Mouse (Mus musculus): ENCODE data around the gene Zfr2. TPM values are rescaled to one million over a fixed set of nuclear protein-coding genes. Genes with fewer than 3 reads are reported as not detected.

Gene Zfr2
- total RNA-seq, 1 experiment from 2014 or later, result 0.65 TPM

- no peak for ATAC-seq (replicated peaks in 1 of 2; ENCODE audit: insufficient read depth in 1 of 2, low FRiP score in 2 of 2, low TSS enrichment in 1 of 2, low read depth in 1 of 2, poor library complexity in 2 of 2, severe bottlenecking in 2 of 2)
Observed at GRCm38 (mm10) chr10:81234206-81234605, 1.3 kb downstream of the Zfr2 start.

GRCm38 (mm10) chr10:81236471-81237268 lies 3.7 kb downstream of the Zfr2 start:
- no peak for ATAC-seq (replicated peaks in 1 of 2; ENCODE audit: insufficient read depth in 1 of 2, low FRiP score in 2 of 2, low TSS enrichment in 1 of 2, low read depth in 1 of 2, poor library complexity in 2 of 2, severe bottlenecking in 2 of 2)

DNA sequence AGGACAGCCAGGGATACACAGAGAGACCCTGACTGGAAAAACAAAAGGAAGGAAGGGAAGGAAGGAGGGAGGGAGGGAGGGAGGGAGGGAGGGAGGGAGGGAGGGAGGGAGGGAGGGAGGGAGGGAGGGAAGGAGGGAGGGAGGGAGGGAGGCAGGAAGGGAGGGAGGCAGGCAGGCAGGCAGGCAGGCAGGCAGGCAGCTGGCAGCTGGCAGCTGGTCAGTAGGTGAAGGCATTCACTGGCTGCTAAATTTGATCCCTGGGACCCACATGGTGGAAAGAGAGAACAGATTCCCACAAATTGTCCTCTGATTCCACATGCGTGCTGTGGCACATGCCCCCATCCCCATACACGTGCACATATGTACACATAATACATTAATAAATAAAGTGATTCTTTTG lies 5.7 kb downstream of the Zfr2 start:
- ATAC-seq (replicated peaks in 1 of 2; ENCODE audit: insufficient read depth in 1 of 2, low FRiP score in 2 of 2, low TSS enrichment in 1 of 2, low read depth in 1 of 2, poor library complexity in 2 of 2, severe bottlenecking in 2 of 2), result no peak

- no peak; a peak in 1 of 4 replicates for ATAC-seq (replicated peaks in 1 of 2; ENCODE audit: insufficient read depth in 1 of 2, low FRiP score in 2 of 2, low TSS enrichment in 1 of 2, low read depth in 1 of 2, poor library complexity in 2 of 2, severe bottlenecking in 2 of 2)
Observed at GRCm38 (mm10) chr10:81240876-81241275, 7.9 kb downstream of the Zfr2 start.

DNA sequence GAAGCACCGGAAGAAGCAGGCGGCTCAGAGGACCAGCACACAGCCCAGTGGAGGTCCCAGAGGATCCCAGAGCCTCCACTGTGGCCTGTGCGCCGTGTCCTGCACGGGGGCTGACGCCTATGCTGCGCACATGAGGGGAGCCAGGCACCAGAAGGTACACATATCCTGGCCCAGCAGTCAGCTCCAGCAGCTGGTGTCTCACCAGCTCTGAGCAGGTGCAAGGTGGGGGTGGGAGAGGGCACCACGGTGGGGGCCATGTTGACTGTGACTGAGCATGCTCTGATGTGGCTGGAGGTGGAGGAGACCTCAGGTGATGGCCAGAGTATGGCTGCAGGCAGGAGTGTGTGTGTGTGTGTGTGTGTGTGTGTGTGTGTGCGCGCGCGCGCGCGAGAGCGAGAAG lies 9.1 kb downstream of the Zfr2 start:
- no peak for ATAC-seq (replicated peaks in 1 of 2; ENCODE audit: insufficient read depth in 1 of 2, low FRiP score in 2 of 2, low TSS enrichment in 1 of 2, low read depth in 1 of 2, poor library complexity in 2 of 2, severe bottlenecking in 2 of 2)

- no peak for ATAC-seq (replicated peaks in 1 of 2; ENCODE audit: insufficient read depth in 1 of 2, low FRiP score in 2 of 2, low TSS enrichment in 1 of 2, low read depth in 1 of 2, poor library complexity in 2 of 2, severe bottlenecking in 2 of 2)
Observed at GRCm38 (mm10) chr10:81244146-81244545, 11.2 kb downstream of the Zfr2 start.

GRCm38 (mm10) chr10:81244595-81244994 lies 11.6 kb downstream of the Zfr2 start:
- peak; percentile 86 to 95 for ATAC-seq (replicated peaks in 1 of 2; ENCODE audit: insufficient read depth in 1 of 2, low FRiP score in 2 of 2, low TSS enrichment in 1 of 2, low read depth in 1 of 2, poor library complexity in 2 of 2, severe bottlenecking in 2 of 2)

- ATAC-seq (replicated peaks in 1 of 2; ENCODE audit: insufficient read depth in 1 of 2, low FRiP score in 2 of 2, low TSS enrichment in 1 of 2, low read depth in 1 of 2, poor library complexity in 2 of 2, severe bottlenecking in 2 of 2), result no peak
Observed at GRCm38 (mm10) chr10:81245166-81245565, 12.2 kb downstream of the Zfr2 start.

DNA sequence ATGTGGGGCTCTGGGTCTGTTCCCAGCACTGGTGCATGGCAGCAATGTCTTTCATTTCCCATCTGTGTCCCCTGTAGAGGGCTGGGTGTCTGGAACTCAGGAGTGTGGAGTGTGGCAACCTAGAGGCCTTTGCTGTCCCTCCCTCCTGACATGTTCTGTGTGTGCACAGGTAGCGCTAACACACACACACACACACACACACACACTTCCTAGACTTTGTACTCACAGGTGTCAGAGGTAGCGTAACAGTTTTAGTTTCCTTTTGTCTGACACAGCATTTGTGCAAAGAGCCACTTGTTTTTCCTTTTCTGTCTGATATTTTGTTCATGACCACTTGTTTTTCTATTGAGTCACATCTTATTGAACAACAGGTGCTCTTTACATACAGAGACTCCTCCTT lies 14.8 kb downstream of the Zfr2 start:
- no peak for ATAC-seq (replicated peaks in 1 of 2; ENCODE audit: insufficient read depth in 1 of 2, low FRiP score in 2 of 2, low TSS enrichment in 1 of 2, low read depth in 1 of 2, poor library complexity in 2 of 2, severe bottlenecking in 2 of 2)

DNA sequence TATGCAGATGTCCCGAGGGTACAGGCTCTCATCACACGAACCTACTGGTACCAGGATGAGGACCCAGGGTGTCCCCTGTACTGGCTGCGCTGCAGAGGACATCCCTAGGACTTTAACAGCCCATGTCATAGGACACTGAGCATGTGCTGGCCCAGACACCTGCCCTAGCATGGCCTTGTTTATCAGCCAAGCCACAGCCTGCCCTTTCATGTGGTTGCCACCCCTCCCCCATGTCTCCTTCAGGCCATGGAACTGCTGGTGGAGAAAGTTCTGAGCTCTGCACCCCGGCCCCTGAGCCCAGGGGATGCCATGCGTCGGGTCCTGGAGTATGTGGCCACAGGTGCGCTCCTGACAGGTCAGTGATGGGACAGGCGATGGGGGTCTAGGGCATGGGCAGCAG lies 16.5 kb downstream of the Zfr2 start:
- ATAC-seq (replicated peaks in 1 of 2; ENCODE audit: insufficient read depth in 1 of 2, low FRiP score in 2 of 2, low TSS enrichment in 1 of 2, low read depth in 1 of 2, poor library complexity in 2 of 2, severe bottlenecking in 2 of 2), result no peak

GRCm38 (mm10) chr10:81252424-81253419 lies 19.8 kb downstream of the Zfr2 start, which contains the start of gene Matk:
TSS of gene Matk (plus strand) at chr10:81252935.
- peak in 1 of 2 experiments; percentile 44; a peak in 2 of 4 replicates for ATAC-seq (replicated peaks in 1 of 2; ENCODE audit: insufficient read depth in 1 of 2, low FRiP score in 2 of 2, low TSS enrichment in 1 of 2, low read depth in 1 of 2, poor library complexity in 2 of 2, severe bottlenecking in 2 of 2)

DNA sequence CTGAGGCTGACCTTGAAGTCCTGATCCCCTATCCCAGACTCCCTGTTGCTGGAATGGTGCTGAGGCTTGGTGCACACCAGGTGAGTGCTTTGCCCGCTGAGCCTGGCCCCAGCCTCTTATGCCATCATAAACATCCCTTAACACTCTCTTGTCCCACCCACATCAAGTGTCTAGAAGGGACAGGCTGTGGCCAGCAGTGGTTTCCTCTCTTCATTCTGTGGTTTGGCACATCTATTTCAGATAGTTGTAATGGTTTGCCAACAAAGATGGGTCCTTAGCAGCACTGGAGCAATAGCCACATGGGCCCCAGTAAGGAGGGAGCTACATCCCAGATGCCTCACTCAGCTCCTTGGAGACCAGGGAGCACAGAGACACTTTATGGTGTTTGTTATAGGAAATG lies 21.9 kb downstream of the Zfr2 start:
- peak in 1 of 2 experiments; percentile 24; a peak in 1 of 4 replicates for ATAC-seq (replicated peaks in 1 of 2; ENCODE audit: insufficient read depth in 1 of 2, low FRiP score in 2 of 2, low TSS enrichment in 1 of 2, low read depth in 1 of 2, poor library complexity in 2 of 2, severe bottlenecking in 2 of 2)

GRCm38 (mm10) chr10:81257158-81258039 lies 24.4 kb downstream of the Zfr2 start:
- ATAC-seq (replicated peaks in 1 of 2; ENCODE audit: insufficient read depth in 1 of 2, low FRiP score in 2 of 2, low TSS enrichment in 1 of 2, low read depth in 1 of 2, poor library complexity in 2 of 2, severe bottlenecking in 2 of 2), result peak; percentile 53 to 60

- ATAC-seq (replicated peaks in 1 of 2; ENCODE audit: insufficient read depth in 1 of 2, low FRiP score in 2 of 2, low TSS enrichment in 1 of 2, low read depth in 1 of 2, poor library complexity in 2 of 2, severe bottlenecking in 2 of 2), result no peak
Observed at GRCm38 (mm10) chr10:81259225-81259884, 26.4 kb downstream of the Zfr2 start.

GRCm38 (mm10) chr10:81261025-81261424 lies 28.1 kb downstream of the Zfr2 start:
- no peak for ATAC-seq (replicated peaks in 1 of 2; ENCODE audit: insufficient read depth in 1 of 2, low FRiP score in 2 of 2, low TSS enrichment in 1 of 2, low read depth in 1 of 2, poor library complexity in 2 of 2, severe bottlenecking in 2 of 2)

DNA sequence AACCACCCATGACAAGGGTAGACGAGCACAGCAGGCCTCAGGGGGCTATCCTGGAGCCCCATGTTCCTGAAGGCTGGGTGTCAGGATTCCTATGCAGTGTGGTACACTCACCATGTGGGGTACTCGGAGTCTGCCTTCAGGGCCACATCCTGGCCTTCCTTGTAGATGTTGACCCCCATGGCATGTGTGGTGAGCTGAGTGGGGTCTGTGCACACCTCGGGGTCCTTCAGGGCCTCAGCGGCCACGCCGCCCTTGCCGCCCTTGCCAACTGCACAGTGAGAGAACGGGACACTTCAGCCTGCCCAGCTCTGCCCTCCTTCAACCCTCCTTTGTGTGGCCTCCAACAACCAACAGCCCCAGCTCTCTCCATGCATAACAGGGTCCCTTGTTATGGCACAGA lies 32.6 kb downstream of the Zfr2 start:
- no peak for ATAC-seq (replicated peaks in 1 of 2; ENCODE audit: insufficient read depth in 1 of 2, low FRiP score in 2 of 2, low TSS enrichment in 1 of 2, low read depth in 1 of 2, poor library complexity in 2 of 2, severe bottlenecking in 2 of 2)

Measured in hematopoietic stem cell, adult 5-6 weeks (primary cell).